Mouse (Mus musculus): ENCODE data around the gene Trex1.

DNA sequence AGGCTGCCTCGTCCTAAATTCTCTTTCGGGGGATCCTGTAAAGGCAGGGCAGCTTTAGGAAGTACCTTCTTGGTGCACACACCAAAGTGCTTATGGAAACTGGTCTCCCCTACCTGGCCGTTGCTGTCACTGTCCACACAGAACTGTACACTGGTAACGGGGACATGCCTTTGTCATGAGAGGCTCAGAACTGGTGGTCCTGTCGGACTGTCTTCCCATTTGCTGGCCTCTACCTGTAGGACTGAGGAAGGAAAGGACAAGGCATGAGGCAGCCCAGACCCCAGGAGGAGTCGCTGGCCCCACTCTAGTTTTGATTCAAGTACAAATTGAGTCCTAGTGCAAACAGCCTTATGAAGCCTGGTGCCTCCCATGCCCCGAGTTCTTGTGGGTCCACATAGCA is 28.5 kb downstream of the Trex1 start:
- no peak for TF ChIP-seq CTCF (IDR thresholded peaks at IDR 0.05)
- TF ChIP-seq POLR2A (IDR thresholded peaks at IDR 0.05; ENCODE audit: insufficient read depth, low read depth, low read length), result no peak

Data from heart, adult 2 months (tissue).